Mouse (Mus musculus) lung, postnatal 0 days (tissue): Measurements from ENCODE around the gene Lyrm4.

Experiments
- CTCF ChIP-seq: IDR thresholded peaks from 2 replicates; pipeline ENCODE4 v1.5.1; 2016; ENCODE audit warnings: antibody characterized with exemption, mild to moderate bottlenecking
- EP300 ChIP-seq: IDR thresholded peaks from 2 replicates; pipeline ENCODE4 v1.6.1; 2016; ENCODE audit warnings: antibody characterized with exemption, mild to moderate bottlenecking, control low read depth

GRCm38 (mm10) chr13:36015636-36016035 lies 101.7 kb downstream of the Lyrm4 start:
- TF ChIP-seq CTCF (no peak), EP300 (no peak)
